Mouse (Mus musculus): ENCODE measurements around the gene Klhdc4. TPM values are rescaled to one million over a fixed set of nuclear protein-coding genes. Genes with fewer than 3 reads are reported as not detected.

The Klhdc4 gene
- 13.7 and 14.7 TPM in 2 replicates for polyA plus RNA-seq (2015; fragmentation: Nextera tagmentation; extraction: Ambion mirVana)

DNA sequence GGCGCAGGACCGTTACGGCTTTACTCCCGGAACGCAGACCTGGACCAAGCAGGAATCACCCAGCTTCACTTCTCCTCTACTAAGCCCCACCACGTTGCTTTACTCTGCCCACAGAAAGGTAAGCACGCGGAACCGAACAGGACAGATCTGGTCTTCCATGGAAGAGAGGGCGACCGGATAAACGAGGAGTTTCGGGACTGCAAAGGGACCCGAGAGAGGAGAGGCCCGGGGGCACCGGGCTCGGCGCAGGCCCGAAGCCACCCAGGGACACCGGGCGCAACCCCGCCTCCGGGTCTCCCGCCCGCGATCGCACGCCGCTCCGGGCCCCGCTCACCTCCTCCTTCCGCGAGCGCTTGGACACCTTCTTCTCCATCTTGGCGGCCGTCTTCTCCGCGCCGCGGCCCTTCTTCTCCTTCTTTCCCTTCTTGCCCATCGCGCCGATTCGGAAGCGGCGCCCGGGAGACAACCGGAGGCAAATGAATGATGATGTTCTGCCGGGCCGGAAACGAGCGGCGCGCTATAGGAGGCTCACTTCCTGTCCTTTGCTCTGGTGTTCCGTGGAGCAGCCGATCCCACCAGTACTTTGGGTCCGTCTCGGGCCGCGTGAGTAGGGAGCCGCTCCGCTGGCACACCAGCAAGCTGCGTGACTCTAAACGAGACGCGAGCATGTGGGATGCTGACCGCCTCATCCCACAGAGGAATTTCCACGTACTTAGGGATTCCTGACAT is at the start of gene Klhdc4:
Gene Klhdc4 (minus strand): TSS at position 522 of the 729 bp plus-strand sequence.
- Histone ChIP-seq H3K36me3 (ENCODE audit: control insufficient read depth, insufficient read depth, low read length) (no peaks in the 10 kb centered on the region), H3K27ac (replicated peaks) (peak within 1 kb of the TSS; percentile 53), H3K4me2 (replicated peaks; ENCODE audit: low read depth) (peak within 1 kb of the TSS; percentile 72), H3K9me3 (ENCODE audit: control insufficient read depth, low read length) (no peaks in the 10 kb centered on the region), H3K4me3 (ENCODE audit: low read depth, low read length) (peak within 1 kb of the TSS; percentile 84), H3K27me3 (ENCODE audit: control insufficient read depth, insufficient read depth, low read length) (no peaks in the 10 kb centered on the region), H3K4me1 (replicated peaks; ENCODE audit: control insufficient read depth, insufficient read depth) (no peaks in the 10 kb centered on the region), H3K9ac (ENCODE audit: low read length) (peak within 1 kb of the TSS; percentile 80)
- WGBS = under 1% methylated on average over 66 of the region's 68 CpGs
- TF ChIP-seq CTCF (IDR thresholded peaks at IDR 0.05; ENCODE audit: low read depth) (no peak), EP300 (optimal IDR thresholded peaks at IDR 0.05) (no peak)
- ATAC-seq (ENCODE audit: low FRiP score, low TSS enrichment) (peak; percentile 99), DNase-seq (ENCODE audit: low spot score) (peak; percentile 90)

- WGBS = 62% methylated on average over 7 of the region's 7 CpGs
- H3K9ac ChIP-seq (ENCODE audit: low read length) = no peak overlapping the region
- H3K36me3 ChIP-seq (ENCODE audit: control insufficient read depth, insufficient read depth, low read length) = peaks cover 5% of the 10 kb centered on the region
- H3K4me2 ChIP-seq (replicated peaks; ENCODE audit: low read depth) = no peak overlapping the region
- H3K9me3 ChIP-seq (ENCODE audit: control insufficient read depth, low read length) = no peaks in the 10 kb centered on the region
- no peak overlapping the region for H3K27ac ChIP-seq (replicated peaks)
- TF ChIP-seq EP300 (optimal IDR thresholded peaks at IDR 0.05) (no peak), CTCF (IDR thresholded peaks at IDR 0.05; ENCODE audit: low read depth) (no peak)
- ATAC-seq (ENCODE audit: low FRiP score, low TSS enrichment) (no peak), DNase-seq (ENCODE audit: low spot score) (no peak)
- H3K4me3 ChIP-seq (ENCODE audit: low read depth, low read length) = no peak overlapping the region
- H3K27me3 ChIP-seq (ENCODE audit: control insufficient read depth, insufficient read depth, low read length) = no peaks in the 10 kb centered on the region
- no peaks in the 10 kb centered on the region for H3K4me1 ChIP-seq (replicated peaks; ENCODE audit: control insufficient read depth, insufficient read depth)
These were observed 48.6 kb upstream of the Klhdc4 start for GRCm38 (mm10) chr8:121877828-121878480.

- Histone ChIP-seq H3K36me3 (ENCODE audit: control insufficient read depth, insufficient read depth, low read length) (no peaks in the 10 kb centered on the region), H3K9me3 (ENCODE audit: control insufficient read depth, low read length) (no peaks in the 10 kb centered on the region), H3K9ac (ENCODE audit: low read length) (no peak overlapping the region), H3K4me3 (ENCODE audit: low read depth, low read length) (no peak overlapping the region), H3K4me1 (replicated peaks; ENCODE audit: control insufficient read depth, insufficient read depth) (no peaks in the 10 kb centered on the region; the same call in 1 of the 2 replicates), H3K4me2 (replicated peaks; ENCODE audit: low read depth) (no peak overlapping the region), H3K27ac (replicated peaks) (no peak overlapping the region), H3K27me3 (ENCODE audit: control insufficient read depth, insufficient read depth, low read length) (no peaks in the 10 kb centered on the region)
- ATAC-seq (ENCODE audit: low FRiP score, low TSS enrichment) (no peak), DNase-seq (ENCODE audit: low spot score) (no peak)
- no peak for TF ChIP-seq CTCF (IDR thresholded peaks at IDR 0.05; ENCODE audit: low read depth)
- no peak for TF ChIP-seq EP300 (optimal IDR thresholded peaks at IDR 0.05)
- 51% methylated on average over 5 of the region's 5 CpGs for WGBS
These were observed 47.8 kb upstream of the Klhdc4 start for GRCm38 (mm10) chr8:121877212-121877611.

DNA sequence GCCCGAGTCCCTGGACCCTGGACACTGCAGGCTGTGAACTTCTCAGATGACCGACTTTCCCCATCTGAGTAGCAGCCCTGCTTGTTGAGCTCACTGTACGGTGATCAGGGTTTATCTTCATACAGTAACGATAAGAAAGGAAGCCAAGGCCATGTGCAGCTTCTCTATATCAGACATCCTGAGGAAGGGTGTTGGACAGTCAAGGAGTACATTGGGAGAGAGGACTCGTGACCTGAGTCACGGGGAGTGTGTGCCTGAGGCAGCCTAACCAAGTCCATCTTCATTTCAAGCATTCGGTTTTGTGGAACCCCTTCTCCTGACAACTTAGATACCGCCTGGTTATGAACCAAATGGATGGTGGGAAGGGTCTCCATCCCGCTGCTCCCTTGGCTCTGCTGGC is 46.1 kb upstream of the Klhdc4 start:
- H3K36me3 ChIP-seq (ENCODE audit: control insufficient read depth, insufficient read depth, low read length) = no peaks in the 10 kb centered on the region
- no peak overlapping the region for H3K4me2 ChIP-seq (replicated peaks; ENCODE audit: low read depth)
- no peaks in the 10 kb centered on the region for H3K9me3 ChIP-seq (ENCODE audit: control insufficient read depth, low read length)
- whole genome bisulfite sequencing = 72% methylated on average over 9 of the region's 9 CpGs
- ATAC-seq (ENCODE audit: low FRiP score, low TSS enrichment) (no peak), DNase-seq (ENCODE audit: low spot score) (no peak)
- 0 out of 2 replicates have a peak overlapping the region, but pooled peaks have one; percentile 13 for H3K27ac ChIP-seq (replicated peaks)
- no peak overlapping the region for H3K4me3 ChIP-seq (ENCODE audit: low read depth, low read length)
- TF ChIP-seq EP300 (optimal IDR thresholded peaks at IDR 0.05) = no peak
- TF ChIP-seq CTCF (IDR thresholded peaks at IDR 0.05; ENCODE audit: low read depth) = no peak
- no peaks in the 10 kb centered on the region for H3K27me3 ChIP-seq (ENCODE audit: control insufficient read depth, insufficient read depth, low read length)
- H3K4me1 ChIP-seq (replicated peaks; ENCODE audit: control insufficient read depth, insufficient read depth) = no peaks in the 10 kb centered on the region; the same call in 1 of the 2 replicates
- H3K9ac ChIP-seq (ENCODE audit: low read length) = no peak overlapping the region

- Histone ChIP-seq H3K4me2 (replicated peaks; ENCODE audit: low read depth) (no peak overlapping the region), H3K4me1 (replicated peaks; ENCODE audit: control insufficient read depth, insufficient read depth) (no peaks in the 10 kb centered on the region; the same call in 1 of the 2 replicates), H3K9ac (ENCODE audit: low read length) (no peak overlapping the region), H3K4me3 (ENCODE audit: low read depth, low read length) (no peak overlapping the region), H3K27ac (replicated peaks) (0 out of 2 replicates have a peak overlapping the region, but pooled peaks have one; percentile 13), H3K27me3 (ENCODE audit: control insufficient read depth, insufficient read depth, low read length) (no peaks in the 10 kb centered on the region), H3K36me3 (ENCODE audit: control insufficient read depth, insufficient read depth, low read length) (no peaks in the 10 kb centered on the region), H3K9me3 (ENCODE audit: control insufficient read depth, low read length) (no peaks in the 10 kb centered on the region)
- WGBS = 29% methylated on average over 3 of the region's 3 CpGs
- no peak for TF ChIP-seq EP300 (optimal IDR thresholded peaks at IDR 0.05)
- no peak for TF ChIP-seq CTCF (IDR thresholded peaks at IDR 0.05; ENCODE audit: low read depth)
- no peak for ATAC-seq (ENCODE audit: low FRiP score, low TSS enrichment)
- no peak for DNase-seq (ENCODE audit: low spot score)
These were observed 45.7 kb upstream of the Klhdc4 start for GRCm38 (mm10) chr8:121875045-121875444.

- TF ChIP-seq CTCF (IDR thresholded peaks at IDR 0.05; ENCODE audit: low read depth) = peak; percentile 95
- TF ChIP-seq EP300 (optimal IDR thresholded peaks at IDR 0.05) = no peak
- Histone ChIP-seq H3K9me3 (ENCODE audit: control insufficient read depth, low read length) (no peaks in the 10 kb centered on the region), H3K4me2 (replicated peaks; ENCODE audit: low read depth) (no peak overlapping the region), H3K9ac (ENCODE audit: low read length) (no peak overlapping the region), H3K36me3 (ENCODE audit: control insufficient read depth, insufficient read depth, low read length) (no peaks in the 10 kb centered on the region), H3K27me3 (ENCODE audit: control insufficient read depth, insufficient read depth, low read length) (no peaks in the 10 kb centered on the region), H3K4me3 (ENCODE audit: low read depth, low read length) (no peak overlapping the region), H3K27ac (replicated peaks) (peak overlapping the region; percentile 45; the same call in 1 of the 2 replicates), H3K4me1 (replicated peaks; ENCODE audit: control insufficient read depth, insufficient read depth) (no peaks in the 10 kb centered on the region; the same call in 1 of the 2 replicates)
- DNase-seq (ENCODE audit: low spot score) = peak; percentile 79
- ATAC-seq (ENCODE audit: low FRiP score, low TSS enrichment) = peak; percentile 64
- 43% methylated on average over 9 of the region's 9 CpGs for WGBS
These were observed 44.7 kb upstream of the Klhdc4 start for GRCm38 (mm10) chr8:121874031-121874430.
